Mouse (Mus musculus): ENCODE measurements around the gene Medag. TPM values are rescaled to one million over a fixed set of nuclear protein-coding genes. Genes with fewer than 3 reads are reported as not detected.

The Medag gene
- 10.9 and 11.9 TPM in 2 replicates for polyA plus RNA-seq (2012; rRNA removed)

DNA sequence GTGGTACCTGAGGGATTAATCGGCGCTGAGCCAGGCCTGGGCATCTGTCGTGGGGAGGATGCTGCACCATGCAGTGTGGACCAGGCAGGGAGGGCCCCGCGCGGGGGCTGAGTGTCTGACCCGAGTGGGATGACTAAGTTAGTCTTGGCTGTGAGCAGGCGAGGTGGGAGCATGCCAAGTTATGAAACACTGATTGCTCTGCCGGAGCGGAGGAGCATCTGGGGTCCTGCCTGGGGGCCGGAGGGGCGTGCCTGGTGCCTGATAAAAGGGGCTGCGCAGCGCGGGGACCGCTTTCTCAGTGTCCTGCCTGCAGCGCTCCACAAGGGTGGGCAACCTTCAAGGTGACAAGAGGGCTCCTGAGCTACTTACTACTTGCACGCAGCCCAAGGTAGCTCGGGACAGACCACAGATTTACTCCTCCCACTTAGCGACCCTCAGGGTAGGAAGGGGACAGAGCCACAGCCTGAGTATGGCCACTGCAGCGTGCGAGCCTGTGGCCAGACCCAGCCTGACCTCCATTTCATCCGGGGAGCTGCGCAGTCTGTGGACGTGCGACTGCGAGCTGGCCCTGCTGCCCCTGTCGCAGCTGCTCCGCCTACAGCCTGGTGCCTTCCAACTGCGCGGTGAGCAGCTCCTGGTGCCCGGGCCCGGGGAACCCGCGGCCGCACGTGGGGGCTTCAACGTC lies at the start of gene Medag:
Medag (plus strand) TSS at position 241 of the 685 bp plus-strand sequence.
- DNase-seq (ENCODE audit: extremely low spot score in 1 of 2, low spot score in 1 of 2): peak; percentile 50 to 81

DNA sequence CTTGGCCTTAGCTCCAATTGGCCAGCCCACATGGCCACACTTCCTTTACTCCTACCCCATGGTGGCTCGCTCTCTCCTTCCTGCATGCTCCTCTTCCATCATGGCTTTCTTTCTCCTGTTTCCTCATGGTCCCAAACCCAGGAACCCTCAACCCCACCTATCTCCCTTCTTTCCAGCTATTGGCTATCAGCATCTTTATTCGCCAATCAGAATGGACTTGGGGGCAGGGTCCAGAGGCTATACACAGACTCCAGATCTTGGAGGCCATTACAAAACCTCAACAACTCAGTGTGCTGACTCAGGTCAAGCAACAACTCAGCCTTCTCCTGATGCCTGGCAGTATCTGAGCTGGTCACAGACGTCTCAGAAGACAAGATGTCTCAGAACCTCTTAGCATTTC lies 48.9 kb upstream of the Medag start:
- no peak for DNase-seq (ENCODE audit: extremely low spot score in 1 of 2, low spot score in 1 of 2)

DNA sequence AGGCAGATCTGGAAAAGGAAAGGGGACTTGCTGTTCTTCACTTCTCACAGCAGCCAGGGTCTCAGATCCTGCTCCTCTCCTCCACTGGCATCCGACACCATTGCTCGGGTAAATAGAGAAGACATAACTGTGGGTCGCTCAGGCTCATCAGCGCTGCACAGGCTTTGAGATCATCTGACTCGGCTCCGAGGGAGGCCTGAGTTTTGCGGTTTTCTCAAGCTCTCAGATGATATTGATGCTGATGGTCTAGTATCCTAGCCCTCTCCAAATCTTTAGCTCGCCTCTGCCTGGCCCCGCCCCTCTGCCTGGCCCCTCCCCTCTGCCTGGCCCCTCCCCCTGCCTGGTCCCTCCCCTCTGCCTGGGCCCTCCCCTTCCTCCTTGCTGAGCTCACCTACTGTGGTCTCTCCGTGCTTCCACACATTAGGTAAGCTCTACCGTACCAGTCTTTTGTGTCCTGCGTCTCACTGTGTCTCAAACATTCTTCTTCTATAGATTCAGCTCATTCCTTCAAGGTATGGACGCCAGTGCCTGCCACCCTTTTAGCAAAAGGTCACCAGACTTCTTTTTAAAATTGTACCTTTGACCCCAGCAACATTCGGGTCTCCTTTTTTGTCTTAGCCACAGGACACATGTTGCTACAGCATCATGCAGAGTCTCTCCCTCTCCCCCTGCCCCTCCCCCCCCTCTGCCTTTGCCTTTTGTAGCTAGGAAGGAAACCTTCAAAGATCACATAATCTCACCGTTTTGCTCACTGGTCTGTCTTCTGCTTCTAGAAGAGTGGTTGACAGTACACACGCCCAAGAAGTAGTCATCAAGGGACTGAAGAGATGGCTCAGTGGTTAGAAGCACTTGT lies 47.4 kb upstream of the Medag start:
- no peak for DNase-seq (ENCODE audit: extremely low spot score in 1 of 2, low spot score in 1 of 2)

DNA sequence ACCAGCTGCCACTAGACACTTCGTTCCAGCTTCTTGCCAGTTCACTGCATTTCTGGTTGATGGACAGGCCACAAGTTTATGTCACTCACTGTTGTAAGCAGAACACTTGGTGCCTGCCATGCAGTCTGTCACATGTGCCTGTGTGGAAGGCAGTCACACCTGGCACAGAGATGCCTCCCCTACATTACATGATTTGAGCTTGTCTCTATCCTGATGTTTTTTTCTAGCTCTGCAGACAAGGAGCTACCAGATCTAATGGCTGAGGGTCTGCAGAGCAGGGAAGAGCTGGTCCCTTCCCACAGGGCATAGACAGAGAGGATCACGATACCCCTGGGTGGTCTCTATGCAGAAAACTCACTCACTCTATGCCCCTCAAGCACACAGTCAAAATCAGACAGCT lies 44.5 kb upstream of the Medag start:
- no peak for DNase-seq (ENCODE audit: extremely low spot score in 1 of 2, low spot score in 1 of 2)

DNA sequence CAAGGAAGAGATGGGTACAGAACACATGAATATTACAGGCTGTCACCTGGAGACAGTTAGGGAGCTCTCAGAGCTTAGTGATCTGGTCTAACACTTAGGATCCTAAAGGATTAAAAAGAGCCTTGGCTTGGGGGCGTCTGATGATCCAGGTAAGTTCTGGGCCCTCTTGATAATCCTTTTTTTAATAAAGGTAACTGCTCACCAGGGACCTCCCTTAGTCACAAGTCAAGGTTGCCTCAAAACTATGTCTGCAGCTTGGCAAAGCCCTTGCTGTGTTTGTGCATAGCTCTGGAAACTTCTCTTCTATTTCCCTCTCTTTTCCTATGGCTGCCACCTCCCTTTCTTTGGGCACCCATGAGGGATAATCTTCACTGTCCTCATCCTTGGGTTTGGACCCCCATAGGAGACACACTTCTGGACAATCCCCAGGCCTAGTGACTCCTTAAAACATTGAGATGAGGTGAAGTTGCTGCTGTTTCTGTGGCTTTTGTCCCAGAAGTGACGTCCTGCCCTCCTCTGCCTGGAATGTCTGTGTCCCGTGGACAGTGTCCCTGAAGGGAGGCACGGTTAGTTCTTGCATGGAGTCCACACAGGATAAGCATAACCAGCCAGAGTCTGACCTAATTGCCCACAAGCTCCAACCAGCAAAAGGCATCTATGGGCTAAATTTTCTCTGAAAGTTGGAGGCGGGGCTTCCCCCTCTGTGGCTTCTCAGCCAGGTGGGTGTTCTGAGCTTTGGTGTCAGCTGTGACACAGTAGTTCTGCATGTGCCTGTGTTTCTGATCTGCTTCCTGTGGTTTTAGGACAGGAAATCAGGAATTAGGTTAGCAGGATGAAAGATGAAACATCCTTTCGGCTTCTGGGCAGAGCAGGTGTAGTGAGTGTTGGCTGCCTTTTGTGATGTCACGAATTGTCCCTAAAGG lies 43.7 kb upstream of the Medag start:
- DNase-seq (ENCODE audit: extremely low spot score in 1 of 2, low spot score in 1 of 2): no peak

DNA sequence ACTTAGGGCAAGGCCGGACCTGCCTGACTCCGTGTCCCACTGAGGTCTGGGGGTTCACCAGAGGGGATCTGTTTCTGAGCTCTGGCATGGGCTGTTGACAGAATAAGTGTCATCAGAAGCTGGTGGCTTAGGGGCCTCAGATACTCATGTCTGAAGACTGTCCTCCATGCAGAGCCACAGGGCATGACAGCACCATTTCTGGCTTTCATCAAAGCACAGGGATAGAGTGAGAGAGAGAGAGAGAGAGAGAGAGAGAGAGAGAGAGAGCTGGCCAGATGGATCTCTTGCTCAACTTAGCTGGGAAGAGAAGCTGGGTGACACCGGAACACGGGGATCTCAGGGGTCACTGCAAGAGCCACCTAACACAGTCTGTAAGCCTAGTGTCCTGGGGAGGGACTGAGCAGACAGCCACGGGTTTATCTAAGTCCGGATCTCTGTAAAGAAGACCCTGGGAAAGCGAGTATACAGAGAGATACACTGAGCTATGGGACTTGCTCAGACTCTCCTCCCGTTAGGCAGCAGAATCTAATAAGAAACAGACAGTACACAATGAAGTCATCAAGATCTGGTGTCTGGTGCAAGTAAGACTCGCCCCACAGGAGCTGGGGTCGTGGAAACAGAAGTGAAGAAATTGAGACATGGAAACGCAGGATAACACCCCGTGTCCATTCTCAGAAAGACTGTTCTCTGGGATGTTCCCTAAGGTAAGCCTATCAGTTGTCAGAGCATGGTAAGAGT lies 42.8 kb upstream of the Medag start:
- DNase-seq (ENCODE audit: extremely low spot score in 1 of 2, low spot score in 1 of 2): no peak

DNA sequence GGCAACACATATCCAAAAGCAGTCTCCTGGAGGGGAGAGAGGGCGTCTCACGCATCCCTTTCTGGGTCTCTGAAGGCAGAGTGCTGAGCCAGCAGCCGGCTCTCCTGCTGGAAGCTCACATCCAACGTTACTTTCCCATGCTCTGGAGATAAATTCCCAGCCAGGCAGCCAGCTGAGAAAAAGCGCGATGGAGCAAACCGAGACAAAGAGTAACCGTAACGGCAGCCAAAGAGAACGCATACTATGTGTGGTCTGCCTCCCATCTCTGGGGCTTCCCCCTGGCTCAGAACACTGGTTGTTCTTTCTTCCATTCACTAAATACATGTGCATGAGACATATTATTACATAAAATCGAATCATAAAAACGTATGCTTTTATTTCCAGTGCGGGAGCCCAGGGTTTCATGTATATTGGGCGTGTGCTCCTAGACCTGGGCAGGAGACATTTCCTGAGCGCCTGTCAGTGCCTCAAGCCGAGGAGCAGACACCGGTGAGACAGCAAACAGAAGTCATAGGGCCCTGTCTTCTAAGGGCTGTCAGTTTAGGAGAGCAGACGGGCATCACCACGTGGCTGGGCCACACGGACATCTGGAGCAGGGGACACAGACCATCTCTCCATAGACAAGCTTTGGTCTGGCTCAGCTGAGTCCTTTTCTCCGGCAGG lies 42.0 kb upstream of the Medag start:
- DNase-seq (ENCODE audit: extremely low spot score in 1 of 2, low spot score in 1 of 2): no peak

DNA sequence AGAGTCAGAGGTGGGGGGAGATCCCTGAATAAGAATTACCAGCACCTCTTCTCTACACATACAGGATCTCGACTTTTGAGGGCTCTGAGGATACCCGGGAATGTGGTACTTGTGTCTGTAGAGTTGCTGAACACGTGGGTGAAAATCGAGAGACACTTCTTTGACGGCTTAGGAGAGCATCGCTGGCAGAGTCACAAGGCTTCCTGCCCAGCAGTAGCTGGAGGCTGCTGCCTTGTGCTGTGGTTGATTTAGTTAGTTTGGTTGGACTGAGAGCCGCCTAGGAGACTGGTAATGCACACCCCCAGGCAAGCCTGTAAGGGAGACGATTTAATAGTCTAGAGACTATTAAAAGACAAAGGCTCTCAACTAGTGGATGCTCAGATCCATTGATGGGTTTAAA lies 39.5 kb upstream of the Medag start:
- DNase-seq (ENCODE audit: extremely low spot score in 1 of 2, low spot score in 1 of 2): peak in 1 of 2 experiments; percentile 34

DNA sequence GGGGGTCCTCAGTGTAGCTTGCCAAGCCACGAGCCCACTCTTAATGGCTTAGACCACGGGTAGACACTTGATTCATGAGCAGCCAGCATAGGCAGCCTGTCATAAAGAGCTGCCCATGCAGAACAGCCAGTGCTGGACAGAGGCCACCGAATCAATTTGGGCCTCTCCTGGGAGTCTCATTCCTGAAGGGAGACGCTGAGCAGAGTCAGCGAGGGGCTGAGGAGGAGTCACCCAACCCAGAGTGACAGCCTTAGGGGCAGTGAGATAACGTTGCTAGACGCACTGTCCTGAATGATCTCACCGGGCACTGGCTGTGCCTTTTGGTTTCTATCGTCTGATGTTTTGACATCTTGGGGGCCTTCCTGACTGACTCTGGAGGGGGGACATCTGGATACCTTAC lies 38.3 kb upstream of the Medag start:
- DNase-seq (ENCODE audit: extremely low spot score in 1 of 2, low spot score in 1 of 2): no peak

DNA sequence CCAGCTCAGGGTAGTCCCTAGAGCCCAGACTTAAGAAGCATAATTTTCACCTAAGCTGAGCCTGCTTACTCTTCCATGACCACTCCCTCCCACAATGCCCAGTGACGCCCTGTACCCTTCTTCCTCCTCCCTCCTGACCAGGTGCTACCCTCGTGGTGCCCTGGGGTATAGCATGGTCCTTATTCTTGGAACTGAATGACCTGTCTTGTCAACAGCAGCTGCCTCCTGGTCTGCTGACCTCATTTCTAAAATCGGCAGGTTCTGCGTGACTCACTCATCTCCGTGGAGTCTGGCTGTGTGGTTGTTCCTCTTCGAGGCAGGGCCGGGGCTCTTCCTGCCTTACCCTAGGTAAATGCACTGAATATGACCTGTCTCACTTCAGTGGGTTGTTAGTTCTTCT lies 37.5 kb upstream of the Medag start:
- DNase-seq (ENCODE audit: extremely low spot score in 1 of 2, low spot score in 1 of 2): peak; percentile 34 to 70

DNA sequence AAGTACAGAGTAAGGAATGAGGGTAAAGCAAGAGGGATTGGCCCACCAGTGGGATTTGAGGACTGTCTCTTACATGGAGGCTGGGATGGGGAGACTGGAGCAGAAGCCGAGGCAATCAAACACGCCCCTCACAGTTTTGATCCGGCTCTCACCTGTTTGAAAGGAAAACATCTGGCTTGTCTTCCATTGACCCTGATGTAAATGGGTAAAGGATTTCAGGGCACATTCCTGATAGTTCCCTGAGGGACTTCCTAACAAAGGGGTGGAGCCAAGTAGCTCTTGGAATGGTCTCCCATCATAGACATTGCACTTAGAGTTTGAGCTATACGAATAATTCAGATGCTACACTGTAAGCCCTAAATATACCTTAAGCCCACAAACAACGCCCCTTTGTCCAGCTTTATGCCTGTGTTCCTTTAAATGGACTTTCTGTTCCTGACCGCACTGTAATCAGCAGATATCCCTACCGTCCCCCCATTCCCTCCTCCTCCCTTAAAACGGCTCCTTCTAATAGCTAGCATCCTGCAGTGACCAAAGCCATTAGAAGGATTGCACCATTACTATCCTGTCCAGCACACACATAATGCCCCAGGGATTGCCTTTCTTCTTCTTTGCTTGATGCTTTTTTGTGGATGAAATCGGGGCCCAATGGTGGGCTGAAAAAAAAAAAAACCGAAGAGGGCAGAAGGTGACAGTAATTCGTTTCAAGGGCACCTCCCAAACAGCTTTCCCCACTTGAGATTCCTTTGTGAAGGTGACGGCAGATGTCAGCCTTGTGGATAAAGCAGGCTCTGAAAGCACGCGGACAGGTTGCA lies 36.3 kb upstream of the Medag start:
- DNase-seq (ENCODE audit: extremely low spot score in 1 of 2, low spot score in 1 of 2): no peak

DNA sequence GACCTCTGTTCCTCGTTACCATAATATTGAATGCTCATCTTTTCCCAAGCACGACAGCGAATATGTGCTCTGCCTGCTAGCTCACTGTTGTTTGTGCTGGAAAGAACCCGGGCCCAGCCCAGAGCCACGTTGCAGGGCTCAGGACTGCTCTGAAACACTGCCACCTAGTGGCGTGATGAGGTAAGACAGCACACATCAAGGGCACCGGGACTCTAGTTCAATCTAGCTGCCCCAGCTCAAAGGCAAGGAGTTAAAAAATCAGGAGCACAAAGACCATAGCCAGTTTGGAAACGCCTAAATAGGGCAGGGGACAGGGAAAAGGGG lies 35.7 kb upstream of the Medag start:
- peak; percentile 70 to 95 for DNase-seq (ENCODE audit: extremely low spot score in 1 of 2, low spot score in 1 of 2)

DNA sequence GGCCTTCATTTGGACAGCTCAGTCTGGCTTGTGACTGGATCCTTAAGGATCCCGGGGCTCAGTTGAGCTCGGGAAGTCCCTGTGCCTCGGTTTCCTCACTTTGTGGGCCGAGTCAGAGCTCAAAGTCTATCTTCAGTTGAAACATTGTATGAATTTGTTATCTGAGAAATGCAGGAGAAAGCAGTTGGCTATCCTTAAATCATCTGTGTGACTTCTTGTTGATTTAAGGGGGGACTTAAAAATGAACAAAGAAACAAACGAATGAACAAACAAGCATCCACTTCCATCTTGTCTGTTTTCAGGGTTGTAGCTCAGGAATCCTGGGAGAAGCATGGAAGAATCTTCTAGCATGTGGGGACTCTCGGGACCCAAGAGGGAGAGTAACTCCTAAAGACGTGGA lies 35.2 kb upstream of the Medag start:
- DNase-seq (ENCODE audit: extremely low spot score in 1 of 2, low spot score in 1 of 2): no peak

DNA sequence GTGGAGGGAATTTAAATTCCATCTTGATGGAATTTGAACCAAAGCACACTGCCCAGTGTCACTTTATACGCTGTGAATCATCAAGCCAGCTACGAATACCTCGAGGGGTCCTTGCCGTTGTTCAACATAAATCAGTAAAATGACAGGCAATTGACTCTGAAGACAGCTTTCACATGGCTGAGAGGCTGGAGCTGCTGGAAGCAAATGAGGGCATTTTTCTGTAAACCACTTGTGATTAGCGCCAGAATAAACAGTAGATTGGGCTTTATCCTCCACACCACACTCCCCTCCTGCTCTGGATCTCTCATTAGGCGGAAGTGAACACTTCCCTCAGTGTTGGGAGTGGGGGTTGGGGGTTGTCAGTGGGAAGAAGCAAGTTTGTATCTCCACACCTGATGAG lies 34.3 kb upstream of the Medag start:
- DNase-seq (ENCODE audit: extremely low spot score in 1 of 2, low spot score in 1 of 2): no peak

DNA sequence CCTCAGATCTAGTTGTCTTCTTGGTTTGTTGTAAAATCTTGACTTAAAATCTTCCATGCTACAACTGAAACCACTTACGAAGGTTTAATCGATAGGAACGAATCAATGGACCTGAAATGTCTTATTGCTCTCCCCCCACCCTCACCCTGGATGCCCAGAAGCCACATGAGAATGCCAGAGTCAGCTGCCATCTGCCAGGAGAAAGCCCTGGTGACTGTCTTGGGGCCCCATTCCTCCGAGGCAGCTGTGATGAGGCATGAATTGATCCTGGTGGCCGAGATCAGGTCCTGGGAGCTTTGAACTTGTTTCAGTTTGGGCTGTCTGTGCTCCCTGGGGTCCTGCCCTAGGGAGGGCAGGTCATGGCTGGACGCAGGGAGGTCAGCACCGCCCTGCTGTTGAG lies 33.0 kb upstream of the Medag start:
- no peak for DNase-seq (ENCODE audit: extremely low spot score in 1 of 2, low spot score in 1 of 2)

DNA sequence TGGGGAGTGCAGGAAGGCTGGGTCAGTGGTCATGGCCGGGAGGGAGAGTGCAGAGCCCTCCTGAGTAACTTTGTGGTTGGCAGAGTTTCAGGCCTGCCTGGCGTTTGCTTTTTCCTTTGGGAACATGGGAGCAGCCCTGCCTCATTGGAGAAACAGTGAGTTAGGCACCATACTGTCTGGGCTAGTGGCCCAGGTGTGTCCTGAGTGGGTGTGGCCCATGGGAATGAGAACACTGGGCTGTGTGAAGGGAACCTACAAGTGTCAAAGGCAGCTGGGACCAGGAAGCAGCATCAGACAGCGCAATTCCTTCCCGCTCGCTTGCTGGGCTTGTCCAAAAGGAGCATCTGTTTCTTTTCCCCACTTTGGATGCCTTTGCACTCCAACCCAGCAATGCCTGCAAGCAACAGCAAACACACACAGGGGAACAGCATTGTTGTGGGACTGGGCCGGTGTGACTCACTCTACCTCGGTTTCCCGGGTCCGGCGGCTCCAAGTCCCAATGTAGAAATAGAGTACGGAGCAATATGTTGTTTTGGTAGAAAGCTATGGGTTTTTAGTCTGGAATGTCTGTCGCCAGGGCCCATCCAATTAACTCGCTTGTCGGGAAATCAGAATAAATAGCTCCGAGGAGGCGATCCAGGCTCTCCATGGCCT lies 32.3 kb upstream of the Medag start:
- no peak for DNase-seq (ENCODE audit: extremely low spot score in 1 of 2, low spot score in 1 of 2)

DNA sequence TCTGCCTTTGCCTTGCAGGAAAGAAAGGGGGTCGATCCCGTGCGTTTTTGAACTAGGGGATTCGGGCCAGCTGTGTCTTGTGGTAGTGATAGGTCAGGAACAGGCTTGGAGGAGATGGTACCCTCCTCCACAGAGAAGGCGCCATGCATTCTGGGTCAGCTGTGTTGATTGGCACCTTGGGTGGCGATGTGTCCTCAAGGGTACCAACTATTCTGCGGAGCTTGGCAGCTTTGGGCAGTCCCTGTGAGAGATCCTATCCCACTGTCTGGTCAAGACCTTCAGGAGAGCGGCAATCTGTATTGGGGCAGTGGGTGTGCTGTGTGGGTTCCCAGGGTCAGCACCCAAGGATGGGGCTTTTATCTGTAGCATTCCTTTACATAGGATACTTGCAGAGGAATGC lies 31.7 kb upstream of the Medag start:
- DNase-seq (ENCODE audit: extremely low spot score in 1 of 2, low spot score in 1 of 2): no peak

DNA sequence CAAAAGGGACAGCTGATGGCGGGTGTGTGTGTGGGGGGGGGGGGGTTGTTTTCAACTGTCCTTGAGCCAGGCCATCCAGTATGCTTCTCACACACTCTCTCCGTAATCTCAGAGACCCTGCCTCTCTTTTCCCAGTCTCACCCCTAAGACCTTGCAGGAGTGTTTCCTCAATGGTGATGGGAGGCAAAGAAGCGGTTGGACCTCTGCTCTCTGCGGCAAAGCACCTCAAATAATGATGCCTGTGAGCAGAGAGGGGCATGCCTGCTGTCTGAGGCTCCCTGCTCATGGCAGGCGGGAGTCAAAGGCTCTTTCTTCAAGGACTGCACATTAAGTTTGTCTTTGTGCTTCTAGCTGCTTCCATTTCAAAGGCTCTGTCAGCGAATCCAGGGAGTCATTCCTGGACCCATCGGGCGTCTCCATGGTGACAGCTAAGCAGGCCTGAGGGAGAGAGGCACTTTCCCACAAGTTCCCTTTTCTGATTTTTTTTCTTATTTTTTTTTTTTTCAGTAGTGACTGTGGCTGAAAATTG lies 31.1 kb upstream of the Medag start:
- DNase-seq (ENCODE audit: extremely low spot score in 1 of 2, low spot score in 1 of 2): peak; percentile 35 to 75
